Mouse (Mus musculus): Measurements from ENCODE around the gene Rnase2b. TPM values are rescaled to one million over a fixed set of nuclear protein-coding genes. Genes with fewer than 3 reads are reported as not detected.
"Not testable (repeated sequence)": the region's sequence is repeated elsewhere in the genome, so short reads cannot be mapped to it uniquely, and the experiment has no call there.

Gene Rnase2b
- total RNA-seq (2015) (7.5 and 8.9 TPM in 2 replicates), total RNA-seq (2017) (0.92 and 4.3 TPM in 2 replicates)

GRCm38 (mm10) chr14:51161976-51162375 lies at the start of gene Rnase2b:
Gene Rnase2b, plus strand, starts transcription at chr14:51162260.
- ATAC-seq (ENCODE audit: poor library complexity, severe bottlenecking), result not testable (repeated sequence)

GRCm38 (mm10) chr14:51113476-51113875 lies 48.6 kb upstream of the Rnase2b start:
- no peak for ATAC-seq (ENCODE audit: poor library complexity, severe bottlenecking)

GRCm38 (mm10) chr14:51113916-51114560 lies 48.0 kb upstream of the Rnase2b start, which contains the start of gene Eddm3b:
Gene Eddm3b, plus strand, starts transcription at chr14:51114426.
- no peak for ATAC-seq (ENCODE audit: poor library complexity, severe bottlenecking)

GRCm38 (mm10) chr14:51125684-51126083 lies 36.4 kb upstream of the Rnase2b start:
- ATAC-seq (ENCODE audit: poor library complexity, severe bottlenecking), result no peak

- ATAC-seq (ENCODE audit: poor library complexity, severe bottlenecking), result peak; percentile 4; the same call in 1 of the 2 replicates
These were observed 34.3 kb upstream of the Rnase2b start for GRCm38 (mm10) chr14:51127648-51128258.

- peak; percentile 80 for ATAC-seq (ENCODE audit: poor library complexity, severe bottlenecking)
These were observed 33.1 kb upstream of the Rnase2b start for GRCm38 (mm10) chr14:51128775-51129623.

- ATAC-seq (ENCODE audit: poor library complexity, severe bottlenecking), result no peak
These were observed 32.5 kb upstream of the Rnase2b start for GRCm38 (mm10) chr14:51129624-51129975.

GRCm38 (mm10) chr14:51130315-51130940 lies 31.6 kb upstream of the Rnase2b start:
- 0 out of 2 replicates have a peak, but pooled peaks have one; percentile 20 for ATAC-seq (ENCODE audit: poor library complexity, severe bottlenecking)

GRCm38 (mm10) chr14:51131086-51131815 lies 30.8 kb upstream of the Rnase2b start:
- ATAC-seq (ENCODE audit: poor library complexity, severe bottlenecking), result no peak

GRCm38 (mm10) chr14:51132372-51132771 lies 29.7 kb upstream of the Rnase2b start:
- ATAC-seq (ENCODE audit: poor library complexity, severe bottlenecking), result peak; percentile 75

- ATAC-seq (ENCODE audit: poor library complexity, severe bottlenecking), result no peak
These were observed 21.7 kb upstream of the Rnase2b start for GRCm38 (mm10) chr14:51140342-51140741.

- ATAC-seq (ENCODE audit: poor library complexity, severe bottlenecking), result no peak
These were observed 19.9 kb upstream of the Rnase2b start for GRCm38 (mm10) chr14:51142119-51142518.

- no peak for ATAC-seq (ENCODE audit: poor library complexity, severe bottlenecking)
These were observed 19.5 kb upstream of the Rnase2b start for GRCm38 (mm10) chr14:51142568-51142967.

GRCm38 (mm10) chr14:51143287-51143686 lies 18.8 kb upstream of the Rnase2b start:
- ATAC-seq (ENCODE audit: poor library complexity, severe bottlenecking), result no peak

- ATAC-seq (ENCODE audit: poor library complexity, severe bottlenecking), result 0 out of 2 replicates have a peak, but pooled peaks have one; percentile 21
These were observed 18.1 kb upstream of the Rnase2b start for GRCm38 (mm10) chr14:51143937-51144336.

GRCm38 (mm10) chr14:51144451-51144850 lies 17.6 kb upstream of the Rnase2b start:
- no peak for ATAC-seq (ENCODE audit: poor library complexity, severe bottlenecking)

- no peak for ATAC-seq (ENCODE audit: poor library complexity, severe bottlenecking)
These were observed 16.5 kb upstream of the Rnase2b start for GRCm38 (mm10) chr14:51145521-51145920.

GRCm38 (mm10) chr14:51146685-51147084 lies 15.4 kb upstream of the Rnase2b start, which contains the start of gene Rnase1:
Gene Rnase1, minus strand, starts transcription at chr14:51146785.
- ATAC-seq (ENCODE audit: poor library complexity, severe bottlenecking), result no peak

- ATAC-seq (ENCODE audit: poor library complexity, severe bottlenecking), result no peak
These were observed 14.1 kb upstream of the Rnase2b start for GRCm38 (mm10) chr14:51148006-51148405.

- ATAC-seq (ENCODE audit: poor library complexity, severe bottlenecking), result no peak
These were observed 12.9 kb upstream of the Rnase2b start for GRCm38 (mm10) chr14:51149164-51149563.
